In genomic region chr6:122556959-122557561, GRCm38 (mm10) we compare ENCODE assay signal across 9 mouse cellular contexts. TPM values are rescaled to one million over a fixed set of nuclear protein-coding genes. Genes with fewer than 3 reads are reported as not detected.
A peak's percentile ranks its signal among the peaks of the same experiment; 100 is the strongest.
DNase-seq lines count a peak whose midpoint lies in the region; ATAC-seq and TF ChIP-seq lines count a peak whose summit lies in the region.
"Had no signal": no experiment of that assay in that cellular context is flagged by ENCODE, and none has a peak within 500 bp of the region (broad histone marks: within the 10 kb centered on the region; RNA-seq: fewer than 3 reads in every experiment).

No protein-coding gene starts in this region.

- peaks cover 0 to 10% of the 10 kb centered on the region in 2 experiments; a peak in 2 of 4 replicates for H3K36me3 ChIP-seq in MEL (ENCODE audit: control insufficient read depth in 1 of 2, insufficient read depth in 2 of 2, low read length in 2 of 2)
- H3K36me3 ChIP-seq in forebrain, embryonic 10.5 days (replicated peaks) = no peaks in the 10 kb centered on the region

- peaks cover 4 to 9% of the 10 kb centered on the region in 2 experiments; a peak in 3 of 4 replicates for H3K4me1 ChIP-seq in MEL (ENCODE audit: control insufficient read depth in 1 of 2, insufficient read depth in 2 of 2, low read length in 2 of 2)
- no peaks in the 10 kb centered on the region; the same call in 1 of the 2 replicates for H3K4me1 ChIP-seq in bone marrow, adult 2 months (ENCODE audit: control insufficient read depth, insufficient read depth, low read length)
- H3K4me1 ChIP-seq in forebrain, embryonic 10.5 days = peaks cover 17% of the 10 kb centered on the region

- H3K27me3 ChIP-seq in MEL (ENCODE audit: control insufficient read depth in 1 of 2, insufficient read depth in 2 of 2, low read length in 2 of 2) = peaks cover 4 to 5% of the 10 kb centered on the region in 2 experiments; a peak in 2 of 4 replicates
- peaks cover 26% of the 10 kb centered on the region for H3K27me3 ChIP-seq in forebrain, embryonic 10.5 days (ENCODE audit: poor library complexity, severe bottlenecking)

- peak; percentile 67 for TF ChIP-seq RAD21 in MEL (IDR thresholded peaks at IDR 0.05; ENCODE audit: low read depth, low read length)

- DNase-seq in MEL (ENCODE audit: low read depth, low spot score) = peak; percentile 93
- peak; percentile 31 for DNase-seq in forebrain, embryonic 10.5 days (ENCODE audit: extremely low spot score, low spot score)
- DNase-seq in layer of hippocampus, adult 9-10 months (ENCODE audit: low spot score) = peak; percentile 85
- peak; percentile 65 for DNase-seq in lung, postnatal 25 days (ENCODE audit: low spot score)
- peak; percentile 68 for DNase-seq in right cerebral cortex, adult 18-20 months
- peak; percentile 27 for DNase-seq in yolk sac, embryonic 10.5 days (ENCODE audit: low spot score)

- peak; percentile 65 to 91 (median 68) for TF ChIP-seq CTCF in MEL (IDR thresholded peaks at IDR 0.05 in 2 of 3, conservative IDR thresholded peaks at IDR 0.05 in 1 of 3; ENCODE audit: control insufficient read depth in 1 of 3, insufficient read depth in 1 of 3, low read depth in 2 of 3, low read length in 3 of 3, poor library complexity in 1 of 3, severe bottlenecking in 1 of 3)
- TF ChIP-seq CTCF in bone marrow, adult 2 months (IDR thresholded peaks at IDR 0.05; ENCODE audit: control insufficient read depth, insufficient read depth, low read length) = peak; percentile 69

- WGBS in bone marrow, adult 2 months = 11% methylated on average over 15 of the region's 15 CpGs
- 27% methylated on average over 15 of the region's 15 CpGs for WGBS in forebrain, embryonic 10.5 days

- H3K9me3 ChIP-seq in MEL (replicated peaks; ENCODE audit: insufficient read depth, low read length) = no peaks in the 10 kb centered on the region
- no peaks in the 10 kb centered on the region for H3K9me3 ChIP-seq in forebrain, embryonic 10.5 days
- H3K9me3 ChIP-seq: megakaryocyte, embryonic 14.5 days had no signal

- no peaks in the 10 kb centered on the region for H3K79me2 ChIP-seq in MEL (ENCODE audit: control insufficient read depth, insufficient read depth, low read length, poor library complexity)

- TF ChIP-seq POLR2A in MEL (IDR thresholded peaks at IDR 0.05; ENCODE audit: control insufficient read depth in 1 of 2, insufficient read depth in 1 of 2, low read depth in 1 of 2, low read length in 2 of 2, poor library complexity in 1 of 2) = no peak
- no peak for TF ChIP-seq POLR2A in bone marrow, adult 2 months (IDR thresholded peaks at IDR 0.05; ENCODE audit: borderline replicate concordance, control insufficient read depth, low read depth, low read length)

- ATAC-seq in hematopoietic stem cell, adult 5-6 weeks (replicated peaks in 1 of 2; ENCODE audit: insufficient read depth in 1 of 2, low FRiP score in 2 of 2, low TSS enrichment in 1 of 2, low read depth in 1 of 2, poor library complexity in 2 of 2, severe bottlenecking in 2 of 2) = peak; percentile 68 to 71

- peak overlapping the region; percentile 65 for H3K9ac ChIP-seq in MEL (ENCODE audit: control insufficient read depth, low read depth, low read length, poor library complexity, severe bottlenecking)

- TF ChIP-seq EP300 in MEL (IDR thresholded peaks at IDR 0.05; ENCODE audit: low read depth in 1 of 2, low read length in 2 of 2) = peak; percentile 50 to 52; a peak in 2 of 4 replicates

- peak overlapping the region; percentile 31 for H3K27ac ChIP-seq in MEL (ENCODE audit: control insufficient read depth, low read depth, low read length)
- H3K27ac ChIP-seq in bone marrow, adult 2 months (ENCODE audit: control insufficient read depth, insufficient read depth, low read depth, low read length, poor library complexity) = no peak overlapping the region
- H3K27ac ChIP-seq in forebrain, embryonic 10.5 days = no peak overlapping the region

- H3K4me3 ChIP-seq in MEL (ENCODE audit: control insufficient read depth in 1 of 2, insufficient read depth in 1 of 2, low read depth in 2 of 2, low read length in 2 of 2) = peak overlapping the region; percentile 50 to 56
- no peak overlapping the region for H3K4me3 ChIP-seq in bone marrow, adult 2 months (replicated peaks; ENCODE audit: control insufficient read depth, low read depth, low read length)
- peak overlapping the region; percentile 26; the same call in 1 of the 2 replicates for H3K4me3 ChIP-seq in forebrain, embryonic 10.5 days
- H3K4me3 ChIP-seq: megakaryocyte, embryonic 14.5 days had no signal

TF ChIP-seq in MEL, 35 proteins besides CTCF, POLR2A, EP300 and RAD21 (continues in another document):
- TF ChIP-seq NRF1 (IDR thresholded peaks at IDR 0.05; ENCODE audit: insufficient read depth, low read depth, low read length, poor library complexity, severe bottlenecking) (no peak), POLR2AphosphoS2 (IDR thresholded peaks at IDR 0.05; ENCODE audit: low read length) (no peak), CHD1 (IDR thresholded peaks at IDR 0.05; ENCODE audit: low read depth, low read length) (no peak), MAFK (IDR thresholded peaks at IDR 0.05; ENCODE audit: borderline replicate concordance, low read depth, low read length) (no peak), TCF12 (IDR thresholded peaks at IDR 0.05; ENCODE audit: low read depth, low read length) (no peak), MAZ (IDR thresholded peaks at IDR 0.05; ENCODE audit: low read depth, low read length) (no peak), HCFC1 (IDR thresholded peaks at IDR 0.05; ENCODE audit: low read depth, low read length) (peak; percentile 60; the same call in 1 of the 2 replicates), ETS1 (IDR thresholded peaks at IDR 0.05; ENCODE audit: low read depth, low read length) (peak; percentile 67; the same call in 1 of the 2 replicates), SMC3 (IDR thresholded peaks at IDR 0.05; ENCODE audit: low read depth, low read length) (peak; percentile 70), TBP (IDR thresholded peaks at IDR 0.05; ENCODE audit: low read depth, low read length) (no peak), SIN3A (IDR thresholded peaks at IDR 0.05; ENCODE audit: low read length) (peak; percentile 81), MYC (IDR thresholded peaks at IDR 0.05; ENCODE audit: low read depth, low read length) (peak; percentile 44; the same call in 1 of the 2 replicates), KAT2A (conservative IDR thresholded peaks at IDR 0.05; ENCODE audit: low read depth, low read length) (no peak), MAX (IDR thresholded peaks at IDR 0.05; ENCODE audit: low read length) (no peak), TAL1 (IDR thresholded peaks at IDR 0.05; ENCODE audit: low read length) (no peak), MYB (IDR thresholded peaks at IDR 0.05; ENCODE audit: low read depth, low read length) (no peak), NELFE (IDR thresholded peaks at IDR 0.05; ENCODE audit: low read depth, low read length) (no peak), USF2 (IDR thresholded peaks at IDR 0.05; ENCODE audit: borderline replicate concordance in 1 of 2, insufficient read depth in 1 of 2, low read depth in 1 of 2, low read length in 2 of 2) (no peak), ZNF384 (IDR thresholded peaks at IDR 0.05; ENCODE audit: low read depth, low read length) (peak; percentile 99), RCOR1 (IDR thresholded peaks at IDR 0.05; ENCODE audit: low read depth, low read length) (peak; percentile 86)

RNA-seq across cellular contexts. Expression of gene Aicda, which starts 3.5 kb away (rescaled TPM):
- 0.13 TPM in 1 of 2 replicates, not detected in the other for total RNA-seq in MEL (2012; rRNA removed)
- under 1 TPM in 1 of 2 experiments, not detected in 1; 0.03 TPM for polyA plus RNA-seq in MEL (2012; ENCODE audit: insufficient read depth in 1 of 2, insufficient read length in 2 of 2, low read depth in 1 of 2, low replicate concordance in 2 of 2, missing spikeins in 1 of 2)
- 0.40 TPM in 1 of 2 replicates, not detected in the other for polyA plus RNA-seq in bone marrow, adult 2 months (2011; ENCODE audit: insufficient read depth, insufficient read length, low replicate concordance, missing spikeins)
- not detected in 2 replicates for polyA plus RNA-seq in forebrain, embryonic 10.5 days (2016; fragmentation: Nextera tagmentation; extraction: Ambion mirVana)
- total RNA-seq in hematopoietic stem cell, adult 5-6 weeks (2017) = not detected in 2 replicates

RNA-seq across cellular contexts. Expression of gene Apobec1, which starts 45.2 kb away (rescaled TPM):
- 4.5 and 4.9 TPM in 2 replicates for total RNA-seq in MEL (2012; rRNA removed)
- polyA plus RNA-seq in MEL (2012; ENCODE audit: insufficient read depth in 1 of 2, insufficient read length in 2 of 2, low read depth in 1 of 2, low replicate concordance in 2 of 2, missing spikeins in 1 of 2) = 1 to 10 TPM in 1 of 2 experiments, not detected in 1; 5.8 TPM
- polyA plus RNA-seq in bone marrow, adult 2 months (2011; ENCODE audit: insufficient read depth, insufficient read length, low replicate concordance, missing spikeins) = 9.8 and 23.3 TPM in 2 replicates
- 1.4 and 1.5 TPM in 2 replicates for polyA plus RNA-seq in forebrain, embryonic 10.5 days (2016; fragmentation: Nextera tagmentation; extraction: Ambion mirVana)
- total RNA-seq in hematopoietic stem cell, adult 5-6 weeks (2017) = 12.1 and 17.4 TPM in 2 replicates

RNA-seq across cellular contexts. Expression of gene Mfap5, which starts 51.4 kb away (rescaled TPM):
- total RNA-seq in MEL (2012; rRNA removed) = 0.13 TPM in 1 of 2 replicates, not detected in the other
- not detected for polyA plus RNA-seq in MEL (2012; ENCODE audit: insufficient read depth in 1 of 2, insufficient read length in 2 of 2, low read depth in 1 of 2, low replicate concordance in 2 of 2, missing spikeins in 1 of 2)
- polyA plus RNA-seq in bone marrow, adult 2 months (2011; ENCODE audit: insufficient read depth, insufficient read length, low replicate concordance, missing spikeins) = 4.1 TPM in 1 of 2 replicates, not detected in the other
- 0.12 and 0.42 TPM in 2 replicates for polyA plus RNA-seq in forebrain, embryonic 10.5 days (2016; fragmentation: Nextera tagmentation; extraction: Ambion mirVana)
- total RNA-seq in hematopoietic stem cell, adult 5-6 weeks (2017) = not detected in 2 replicates

RNA-seq across cellular contexts. Expression of gene Gdf3, which starts 52.8 kb away (rescaled TPM):
- total RNA-seq in MEL (2012; rRNA removed) = 39.6 and 42.8 TPM in 2 replicates
- 10 to 100 TPM in 1 of 2 experiments, not detected in 1; 50.2 TPM for polyA plus RNA-seq in MEL (2012; ENCODE audit: insufficient read depth in 1 of 2, insufficient read length in 2 of 2, low read depth in 1 of 2, low replicate concordance in 2 of 2, missing spikeins in 1 of 2)
- polyA plus RNA-seq in bone marrow, adult 2 months (2011; ENCODE audit: insufficient read depth, insufficient read length, low replicate concordance, missing spikeins) = 2.0 and 8.2 TPM in 2 replicates
- polyA plus RNA-seq in forebrain, embryonic 10.5 days (2016; fragmentation: Nextera tagmentation; extraction: Ambion mirVana) = 0.09 TPM in 1 of 2 replicates, not detected in the other
- 2.2 and 5.4 TPM in 2 replicates for total RNA-seq in hematopoietic stem cell, adult 5-6 weeks (2017)

RNA-seq across cellular contexts. Expression of gene Rimklb, which starts 58.5 kb away (rescaled TPM):
- total RNA-seq in MEL (2012; rRNA removed) = 0.08 and 0.10 TPM in 2 replicates
- polyA plus RNA-seq in MEL (2012; ENCODE audit: insufficient read depth in 1 of 2, insufficient read length in 2 of 2, low read depth in 1 of 2, low replicate concordance in 2 of 2, missing spikeins in 1 of 2) = under 1 TPM in 1 of 2 experiments, not detected in 1; 0.04 TPM
- 10.0 TPM in 1 of 2 replicates, not detected in the other for polyA plus RNA-seq in bone marrow, adult 2 months (2011; ENCODE audit: insufficient read depth, insufficient read length, low replicate concordance, missing spikeins)
- 43.0 and 44.4 TPM in 2 replicates for polyA plus RNA-seq in forebrain, embryonic 10.5 days (2016; fragmentation: Nextera tagmentation; extraction: Ambion mirVana)
- total RNA-seq in hematopoietic stem cell, adult 5-6 weeks (2017) = not detected in 2 replicates

Comparison
In these comparisons a context has a peak if more than half of its experiments do, and no peak if none do; other contexts are left out.
1. DNase-seq: peak in every context shown above with its lines; median percentile 93 in MEL; 85 in layer of hippocampus, adult 9-10 months; 68 in right cerebral cortex, adult 18-20 months; 65 in lung, postnatal 25 days; 31 in forebrain, embryonic 10.5 days; 27 in yolk sac, embryonic 10.5 days.